Mouse (Mus musculus) adrenal gland, adult (tissue): ENCODE measurements around the gene Wdr77.
A peak's percentile ranks its signal among the peaks of the same experiment; 100 is the strongest.
"Not testable (repeated sequence)": the region's sequence is repeated elsewhere in the genome, so short reads cannot be mapped to it uniquely, and the experiment has no call there.

Experiments used
- DNase-seq, 2 experiments: peaks; one replicate each; pipeline ENCODE4 v3.0.0; 2022 to 2023; ENCODE audit warnings: low spot score in 1 of 2; ENCODE audit not compliant: inconsistent age in 2 of 2

The Wdr77 gene

GRCm38 (mm10) chr3:105958974-105959580 lies at the start of gene Wdr77:
TSS of gene Wdr77 (plus strand) at chr3:105959369.
- peak; percentile 97 to 99 for DNase-seq

GRCm38 (mm10) chr3:105910519-105911190 lies 48.5 kb upstream of the Wdr77 start:
- DNase-seq, result no peak

GRCm38 (mm10) chr3:105912097-105912880 lies 46.9 kb upstream of the Wdr77 start:
- peak in 1 of 2 experiments; percentile 53 for DNase-seq

- DNase-seq, result no peak
Observed at GRCm38 (mm10) chr3:105913839-105914681, 45.1 kb upstream of the Wdr77 start.

GRCm38 (mm10) chr3:105915281-105915680 lies 43.9 kb upstream of the Wdr77 start:
- DNase-seq, result no peak

GRCm38 (mm10) chr3:105916455-105916854 lies 42.7 kb upstream of the Wdr77 start:
- not testable (repeated sequence) for DNase-seq

GRCm38 (mm10) chr3:105917656-105918354 lies 41.4 kb upstream of the Wdr77 start:
- no peak for DNase-seq

GRCm38 (mm10) chr3:105918355-105918745 lies 40.8 kb upstream of the Wdr77 start:
- DNase-seq, result no peak

- DNase-seq, result not testable (repeated sequence)
Observed at GRCm38 (mm10) chr3:105920743-105921142, 38.4 kb upstream of the Wdr77 start.

- no peak for DNase-seq
Observed at GRCm38 (mm10) chr3:105921959-105922358, 37.2 kb upstream of the Wdr77 start.

- DNase-seq, result no peak
Observed at GRCm38 (mm10) chr3:105924616-105925015, 34.6 kb upstream of the Wdr77 start.

- no peak for DNase-seq
Observed at GRCm38 (mm10) chr3:105927561-105928194, 31.5 kb upstream of the Wdr77 start.

GRCm38 (mm10) chr3:105928195-105928569 lies 31.0 kb upstream of the Wdr77 start:
- no peak for DNase-seq

- no peak for DNase-seq
Observed at GRCm38 (mm10) chr3:105928781-105929180, 30.4 kb upstream of the Wdr77 start.

GRCm38 (mm10) chr3:105929821-105930220 lies 29.3 kb upstream of the Wdr77 start:
- no peak for DNase-seq

- no peak for DNase-seq
Observed at GRCm38 (mm10) chr3:105931095-105931494, 28.1 kb upstream of the Wdr77 start.

GRCm38 (mm10) chr3:105932240-105933071 lies 26.7 kb upstream of the Wdr77 start, which contains the start of gene I830077J02Rik:
TSS of gene I830077J02Rik (minus strand) at chr3:105932664.
- DNase-seq, result no peak

- no peak for DNase-seq
Observed at GRCm38 (mm10) chr3:105933926-105934325, 25.2 kb upstream of the Wdr77 start.

GRCm38 (mm10) chr3:105935033-105935432 lies 24.1 kb upstream of the Wdr77 start:
- DNase-seq, result peak; percentile 38 to 70
